Mouse (Mus musculus): ENCODE data around the gene Tmed9.
"Not testable (repeated sequence)": the region's sequence is repeated elsewhere in the genome, so short reads cannot be mapped to it uniquely, and the experiment has no call there.

DNA sequence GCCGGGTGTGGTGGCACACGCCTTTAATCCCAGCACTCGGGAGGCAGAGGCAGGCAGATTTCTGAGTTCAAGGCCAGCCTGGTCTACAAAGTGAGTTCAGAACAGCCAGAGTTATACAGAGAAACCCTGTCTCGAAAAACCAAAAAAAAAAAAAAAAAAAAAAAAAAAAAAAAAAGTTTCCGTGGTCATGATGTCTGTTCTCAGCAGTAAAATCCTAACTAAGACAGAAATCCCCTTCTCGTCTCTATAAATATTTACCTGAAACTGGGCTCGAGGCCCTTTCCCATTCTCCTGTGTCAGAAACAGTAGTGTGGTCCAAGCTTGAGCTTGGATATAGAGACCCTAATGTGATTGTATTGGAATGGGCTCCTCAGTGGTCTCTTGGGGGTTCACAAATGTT lies 3.3 kb downstream of the Tmed9 start:
- not testable (repeated sequence) for TF ChIP-seq CTCF (IDR thresholded peaks at IDR 0.05; ENCODE audit: low read depth); EP300 (optimal IDR thresholded peaks at IDR 0.05)
